Mouse (Mus musculus) adrenal gland, postnatal 36 days (tissue): ENCODE results near the gene Cnppd1. TPM values are rescaled to one million over a fixed set of nuclear protein-coding genes. Genes with fewer than 3 reads are reported as not detected.

ENCODE experiments used
- DNase-seq, 2 experiments: peaks; one replicate each; pipeline ENCODE4 v3.0.0; 2021; ENCODE audit warnings: mixed read lengths in 1 of 2
- long read RNA-seq, 2 experiments: library from polyadenylated mRNA; stranded (forward); transcript quantifications; one replicate each; pipeline ENCODE4 v2.0.0; 2021; ENCODE audit warnings: borderline sequencing depth in 2 of 2
- total RNA-seq, 2 experiments: library from RNA; stranded (reverse); gene quantifications; 2 replicates each; pipeline ENCODE4 v1.2.3; 2021

Gene Cnppd1
- 10 to 100 TPM; 38.0 TPM for total RNA-seq
- long read RNA-seq, experiment 1, transcript Cnppd1-208 (8 exons, 2,062 nt): major isoform, 10 of 35 reads
- long read RNA-seq, experiment 1, transcript Cnppd1-202 (9 exons, 3,669 nt): minor isoform, 9 of 35 reads
- long read RNA-seq, experiment 1, partial matches to known transcripts: 3 of 35 reads
- long read RNA-seq, experiment 1, other reads (novel, unspliced or antisense): 11 of 35 reads
- long read RNA-seq, experiment 2, transcript Cnppd1-208 (8 exons, 2,062 nt): major isoform, 6 of 19 reads
- long read RNA-seq, experiment 2, partial matches to known transcripts: 3 of 19 reads
- long read RNA-seq, experiment 2, other reads (novel, unspliced or antisense): 5 of 19 reads

DNA sequence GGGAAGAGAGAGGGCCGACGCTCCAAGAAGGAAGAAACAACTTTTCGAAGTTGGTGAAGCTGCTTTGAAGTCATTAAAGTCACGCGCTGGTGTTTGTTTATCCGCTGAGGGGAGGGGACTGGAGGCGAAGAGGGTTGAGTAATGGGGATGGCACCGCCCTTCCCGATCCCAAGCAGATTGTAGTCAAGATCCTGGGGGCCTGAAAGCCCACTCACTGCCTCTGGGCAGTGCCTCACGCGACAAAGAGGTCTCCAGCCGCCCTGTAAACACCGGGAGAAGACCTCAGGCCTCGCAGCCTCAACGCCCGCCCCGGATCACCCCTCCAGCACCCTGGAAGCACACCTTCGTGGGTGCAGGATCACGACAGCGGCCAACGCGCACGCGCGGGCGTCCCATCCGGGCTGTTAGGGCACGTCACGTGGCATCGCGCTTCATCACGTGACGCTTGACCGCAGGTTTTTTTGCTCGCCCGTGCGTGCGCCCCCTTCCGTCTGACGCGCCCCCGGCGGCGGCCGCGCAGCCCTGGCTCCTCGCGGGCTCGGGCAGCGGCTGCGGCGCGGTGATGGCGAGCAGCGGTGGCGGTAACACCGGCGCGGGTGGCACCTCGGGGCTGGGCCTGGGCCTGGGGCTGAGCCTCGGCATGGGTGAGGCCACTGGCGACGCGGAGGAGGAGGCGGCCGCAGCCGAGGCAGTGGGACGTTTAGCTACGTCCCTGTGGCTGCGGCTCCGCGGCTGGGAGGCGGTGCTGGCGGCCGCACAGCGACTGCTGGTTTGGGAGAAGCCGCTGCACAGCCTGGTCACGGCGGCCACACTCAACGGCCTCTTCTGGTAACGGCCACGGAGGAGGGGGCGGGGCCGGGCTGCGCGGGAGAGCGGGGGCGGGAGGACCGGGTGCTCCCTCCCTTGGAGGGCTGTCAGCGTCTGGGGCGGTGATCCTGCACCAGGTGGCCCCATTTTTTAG, at the start of gene Cnppd1, which contains the start of gene Retreg2:
TSS of gene Cnppd1 (minus strand) at position 411 of the 961 bp plus-strand sequence.
TSS of gene Retreg2 (plus strand) at position 478 of the 961 bp plus-strand sequence.
- DNase-seq: peak; percentile 97 to 98

DNA sequence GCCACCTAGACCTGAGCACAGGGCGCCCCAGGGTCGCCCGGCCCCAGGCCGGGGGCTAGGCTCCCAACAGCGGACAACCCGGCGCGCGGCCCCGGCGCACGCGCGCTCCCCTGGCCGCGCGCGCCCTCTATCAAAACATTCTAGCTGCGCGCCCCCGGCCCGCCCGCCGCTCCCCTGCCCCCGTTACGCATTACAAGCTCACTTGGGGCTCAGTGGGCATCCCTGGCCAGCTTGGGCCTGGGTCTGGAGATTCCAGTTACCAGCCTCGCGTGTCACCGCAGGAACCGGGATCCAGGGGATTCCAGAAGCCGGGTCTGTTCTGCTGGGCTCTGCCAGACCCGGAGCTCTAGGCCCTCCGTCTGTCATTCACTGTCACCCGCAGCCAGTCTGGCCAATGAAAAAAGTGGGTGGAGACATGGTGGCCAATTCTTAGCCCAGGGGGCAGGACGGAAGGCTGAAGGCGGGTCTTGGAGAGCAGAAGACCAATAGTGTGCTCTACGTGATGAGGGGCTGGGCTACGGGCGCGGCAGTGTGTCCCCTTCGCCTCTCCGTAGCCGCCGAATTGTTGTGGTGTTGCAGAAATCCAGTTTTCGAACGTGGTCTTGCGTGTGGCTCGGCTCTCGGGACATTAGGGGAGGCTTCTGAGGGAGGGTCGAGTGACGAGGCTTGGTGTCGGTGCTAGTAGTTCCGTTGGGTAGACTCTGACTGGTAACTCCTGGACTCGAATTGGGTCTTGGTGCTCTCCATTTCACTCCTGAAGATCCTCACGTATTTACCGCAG, 49.3 kb upstream of the Cnppd1 start, which contains the start of the genes Ankzf1 and Atg9a:
TSS of gene Ankzf1 (plus strand) at position 530 of the 781 bp plus-strand sequence.
TSS of gene Atg9a (minus strand) at position 575 of the 781 bp plus-strand sequence.
- DNase-seq: peak; percentile 95 to 96

DNA sequence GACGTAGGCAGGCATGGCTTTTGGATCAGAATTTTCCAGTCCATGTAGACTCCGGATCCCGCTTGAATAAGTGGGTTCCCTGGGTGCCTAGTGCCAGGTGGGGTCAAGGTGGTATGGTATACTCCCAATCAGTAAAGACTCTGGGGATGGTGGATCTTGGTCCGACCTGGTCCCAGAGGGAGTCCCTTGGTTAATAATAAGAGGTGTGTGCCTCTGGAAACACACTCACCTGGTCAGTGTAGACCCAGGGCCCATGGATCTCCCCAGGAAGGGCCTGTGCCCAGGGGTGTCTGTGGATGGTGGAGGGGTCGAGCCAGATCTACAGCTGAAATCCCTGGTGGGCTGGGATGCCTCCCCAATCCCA, 48.7 kb upstream of the Cnppd1 start:
- DNase-seq: no peak

DNA sequence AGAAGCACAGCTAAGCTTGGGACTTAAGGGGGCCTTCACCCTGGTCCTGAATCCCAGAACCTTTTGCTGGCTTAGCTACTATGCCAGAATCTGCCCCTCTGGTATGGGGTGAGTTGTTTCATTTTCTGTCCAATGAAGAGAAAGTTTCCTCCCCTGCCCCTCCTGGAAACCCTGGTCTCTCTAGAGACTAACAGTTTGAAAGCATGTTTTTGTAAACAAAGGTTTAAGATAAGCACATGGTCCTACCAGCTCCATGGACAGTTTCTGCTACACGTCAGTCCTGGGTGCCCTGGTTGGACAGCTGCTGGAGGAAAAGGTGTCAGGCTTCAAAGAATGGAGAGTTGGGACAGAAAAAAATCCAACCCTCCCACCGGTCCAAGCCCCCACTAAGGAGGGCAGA, 48.1 kb upstream of the Cnppd1 start:
- DNase-seq: no peak

DNA sequence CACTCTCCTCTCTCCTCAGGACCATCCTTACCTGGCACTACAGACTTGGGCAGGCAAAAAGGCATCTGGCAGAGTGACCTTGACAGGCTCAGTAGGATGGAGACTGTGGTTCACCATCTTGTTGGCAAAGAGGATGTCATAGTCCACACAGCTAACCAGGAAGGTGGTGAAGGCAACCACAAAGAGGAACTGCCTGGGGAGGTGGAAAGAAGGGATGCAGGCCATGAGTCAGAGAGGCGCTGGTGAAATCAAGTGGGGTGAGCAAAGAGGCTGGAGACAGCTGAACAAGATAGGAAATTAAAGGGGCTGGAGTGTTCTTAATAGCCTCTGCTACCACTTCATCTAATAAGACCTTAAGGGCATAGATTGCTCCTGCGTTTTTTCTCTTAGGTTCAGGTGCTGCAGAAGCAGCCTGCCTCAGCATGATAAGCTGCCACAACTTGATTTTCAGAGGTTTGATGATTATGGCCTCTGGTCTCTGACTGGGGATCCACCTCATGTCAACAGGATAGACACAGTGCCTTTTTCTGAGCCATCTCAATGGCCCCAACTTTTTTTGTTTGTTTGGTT, 45.5 kb upstream of the Cnppd1 start:
- DNase-seq: no peak

DNA sequence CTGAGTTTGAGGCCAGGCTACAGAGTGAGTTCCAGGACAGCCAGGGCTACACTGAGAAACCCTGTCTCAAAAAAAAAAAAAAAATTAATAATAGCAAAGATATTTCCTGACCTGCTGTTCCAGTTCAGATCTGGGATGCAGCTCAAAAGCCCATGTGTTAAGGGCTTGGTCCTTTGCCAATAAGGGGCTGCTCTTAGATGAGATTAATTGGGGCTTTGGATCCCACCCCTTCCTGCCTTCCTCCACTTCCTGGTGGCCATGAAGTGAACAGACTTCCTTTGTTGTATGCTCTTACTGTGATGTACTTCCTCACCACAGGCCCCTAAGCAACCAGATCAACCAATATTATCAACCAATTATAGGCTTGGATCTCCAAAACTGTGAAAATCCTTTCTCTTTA, 44.6 kb upstream of the Cnppd1 start:
- no peak for DNase-seq

DNA sequence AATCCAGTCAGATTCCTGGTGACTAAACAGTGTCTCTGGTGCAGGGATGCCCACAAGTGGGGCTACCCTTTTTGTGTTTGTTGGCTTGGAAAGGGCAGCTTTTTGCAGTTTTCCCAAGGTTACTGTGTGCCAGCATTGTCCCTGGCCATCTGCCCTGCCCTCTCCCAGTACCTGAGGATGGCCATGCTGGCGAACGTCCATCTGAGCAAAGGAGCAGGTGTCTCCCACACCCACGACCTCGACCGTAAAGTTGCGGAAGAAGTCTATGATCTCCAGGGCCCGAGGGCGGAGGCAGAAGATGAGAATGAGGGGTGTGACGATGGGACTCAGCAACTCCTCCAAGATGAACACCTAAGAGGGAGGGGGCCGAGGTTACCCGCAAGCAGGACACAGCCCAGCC, 43.0 kb upstream of the Cnppd1 start:
- DNase-seq: no peak

DNA sequence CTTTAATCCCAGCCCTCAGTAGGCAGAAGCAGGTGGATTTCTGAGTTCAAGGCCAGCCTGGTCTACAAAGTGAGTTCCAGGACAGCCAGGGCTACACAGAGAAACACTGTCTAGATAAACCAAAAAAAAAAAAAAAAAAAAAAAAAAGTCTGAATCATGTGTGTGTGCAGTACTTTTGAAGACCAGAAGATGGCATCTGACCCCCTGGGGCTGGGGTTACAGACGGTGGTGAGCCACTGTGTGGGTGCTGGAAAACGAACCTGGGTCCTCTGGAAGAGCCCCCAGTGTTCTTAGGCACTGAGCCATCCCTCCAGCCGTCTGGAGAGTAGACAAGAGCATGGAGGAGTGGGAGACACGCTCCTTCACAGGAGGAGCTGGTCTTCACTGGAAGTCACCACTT, 39.6 kb upstream of the Cnppd1 start:
- no peak for DNase-seq

DNA sequence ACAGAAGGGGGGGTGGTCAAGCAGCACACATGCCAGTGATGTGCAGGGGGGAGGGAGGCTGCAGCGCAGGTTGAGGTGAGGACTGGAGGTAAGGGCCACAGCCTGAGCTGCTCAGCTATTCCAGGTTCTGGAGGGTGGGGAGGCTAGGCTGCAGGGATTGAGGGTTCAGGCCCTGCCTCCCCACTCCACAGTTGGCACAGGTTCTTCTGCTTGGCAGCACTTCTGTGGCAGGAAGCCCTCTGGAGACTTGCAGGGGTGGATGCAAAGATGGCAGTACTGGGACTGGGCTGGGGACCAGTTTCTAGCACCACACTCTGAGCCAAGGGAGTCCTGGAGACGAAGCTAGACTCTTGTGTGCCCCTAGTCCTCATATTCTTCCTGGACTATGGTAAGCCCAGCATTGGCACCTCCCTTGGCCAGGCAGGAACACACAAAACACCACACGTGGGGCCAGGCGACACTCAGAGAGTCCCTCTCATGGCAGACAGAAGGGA, 38.9 kb upstream of the Cnppd1 start:
- DNase-seq: no peak

DNA sequence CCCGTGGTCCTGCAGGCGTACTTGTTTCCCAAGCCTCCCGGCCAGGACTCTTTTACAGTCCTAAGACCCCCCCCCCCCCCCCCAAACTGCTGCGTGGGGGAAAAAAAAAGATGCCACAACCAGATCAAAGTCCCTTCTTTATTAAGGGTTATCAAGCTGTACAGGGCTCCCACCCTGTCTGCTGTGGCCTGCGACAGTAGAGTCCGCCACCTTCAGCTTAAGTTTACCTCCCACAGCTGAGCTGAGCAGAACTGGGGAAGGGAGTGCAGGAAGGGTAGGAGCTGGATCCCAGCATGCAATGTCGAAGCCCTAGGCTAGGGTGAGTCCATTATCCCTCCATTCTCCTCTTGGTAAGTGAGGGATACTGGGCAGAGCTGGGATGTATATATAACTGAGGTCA, 38.2 kb upstream of the Cnppd1 start:
- DNase-seq: no peak

DNA sequence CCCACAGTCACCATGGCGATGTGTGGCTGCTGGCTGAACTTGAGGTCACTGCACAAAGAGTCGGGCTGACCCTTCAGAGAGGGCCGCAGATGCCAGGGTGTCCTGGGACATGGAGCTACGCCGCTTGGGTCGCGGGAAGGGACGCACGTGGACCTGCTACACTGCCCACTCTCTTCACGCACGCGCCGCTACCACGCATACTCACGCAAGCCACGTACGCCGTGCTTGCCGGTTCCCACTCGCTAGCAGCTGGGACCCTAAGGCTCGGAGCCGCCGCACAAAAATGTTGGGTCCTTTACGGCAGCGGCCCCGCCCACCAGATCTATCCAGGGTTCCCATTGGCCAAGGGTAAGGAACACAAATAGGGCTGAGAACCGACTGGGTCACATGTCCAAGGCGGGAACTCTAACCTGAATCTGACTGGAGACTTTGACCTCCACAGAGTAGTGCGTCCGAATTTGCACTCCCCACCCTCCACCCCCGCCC, 37.6 kb upstream of the Cnppd1 start, which contains the start of gene Abcb6:
TSS of gene Abcb6 (minus strand) at position 288 of the 486 bp plus-strand sequence.
- peak; percentile 90 to 93 for DNase-seq

DNA sequence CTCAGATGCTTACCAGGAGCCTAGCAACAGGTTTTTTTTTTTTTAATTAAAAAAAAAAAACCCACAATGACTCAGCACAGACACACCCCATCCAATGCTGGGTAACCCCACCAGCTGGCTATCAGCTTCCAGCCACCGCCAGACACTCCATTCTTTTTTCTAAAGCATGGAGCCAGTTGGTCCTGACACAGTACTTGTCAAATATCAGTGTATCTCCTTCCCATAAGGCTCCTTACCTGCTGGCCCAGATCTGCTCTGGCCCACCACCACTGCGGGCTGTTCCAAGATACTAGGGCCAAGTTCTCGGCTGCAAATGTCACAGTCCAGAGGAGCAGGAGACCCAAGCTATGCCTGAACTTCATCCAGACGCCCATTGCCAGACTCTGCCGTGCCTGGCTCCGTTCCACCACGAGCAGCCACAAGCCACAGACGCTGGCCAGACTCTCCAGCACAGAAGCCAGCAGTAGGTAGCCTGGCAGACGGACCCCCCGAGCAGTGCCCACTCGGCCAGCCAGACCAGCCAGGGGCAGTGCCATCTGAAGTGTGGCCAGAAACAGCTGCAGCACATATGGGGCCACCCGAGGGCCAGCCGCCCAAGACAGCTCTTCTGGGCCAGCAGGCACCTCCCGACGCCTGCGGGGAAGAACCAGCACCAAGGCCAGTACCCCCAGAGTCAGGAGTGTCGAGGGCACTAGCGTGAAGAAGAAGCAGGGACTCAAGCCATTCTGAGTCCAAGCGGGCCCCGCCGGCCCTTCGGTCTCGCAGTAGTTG, 37.0 kb upstream of the Cnppd1 start:
- peak; percentile 42 to 66 for DNase-seq

DNA sequence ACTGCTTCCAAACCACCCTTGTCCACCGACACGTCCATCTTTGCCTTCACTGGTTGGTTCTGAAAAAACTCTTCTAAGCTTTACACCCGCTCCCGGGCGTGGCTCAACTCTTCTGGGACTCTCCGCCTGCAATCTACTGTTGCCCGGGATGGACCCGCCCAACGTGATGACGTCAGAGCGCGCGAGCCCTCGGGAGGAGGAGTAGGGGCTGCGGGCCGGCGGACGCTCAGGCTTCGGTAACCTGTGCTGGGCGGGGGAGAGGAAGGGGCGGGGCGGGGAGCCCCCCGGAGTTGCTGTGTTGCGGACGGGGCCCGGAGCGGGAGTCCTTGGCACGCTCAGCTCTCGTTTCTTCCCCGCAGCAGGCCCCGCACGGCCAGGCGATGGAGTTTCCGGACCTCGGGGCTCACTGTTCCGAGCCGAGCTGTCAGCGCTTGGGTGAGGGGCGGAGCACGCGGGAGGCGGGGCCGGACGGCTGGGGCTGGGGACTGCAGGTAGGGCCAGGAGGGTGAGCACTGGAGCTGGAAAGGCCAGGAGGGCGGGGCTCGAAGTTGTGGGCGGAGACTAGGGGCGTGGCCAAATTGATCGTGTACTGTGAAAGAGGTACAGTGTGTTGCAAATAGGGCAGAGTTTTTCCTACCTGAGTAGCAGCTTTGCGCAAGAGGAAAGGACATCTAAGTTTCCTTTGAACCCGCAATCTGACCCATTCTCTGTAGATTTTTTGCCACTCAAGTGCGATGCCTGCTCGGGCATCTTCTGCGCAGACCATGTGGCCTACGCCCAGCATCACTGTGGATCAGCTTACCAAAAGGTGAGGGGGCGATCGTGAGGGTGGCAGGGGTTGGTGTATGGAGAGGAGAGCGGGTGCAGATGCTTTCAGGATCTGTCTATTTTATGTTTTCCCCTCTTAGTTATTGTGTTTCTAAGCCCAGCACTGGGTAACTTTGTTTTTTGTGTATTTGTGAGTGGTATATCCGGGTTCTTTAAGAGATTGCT, 26.3 kb upstream of the Cnppd1 start, which contains the start of gene Zfand2b:
TSS of gene Zfand2b (plus strand) at position 175 of the 993 bp plus-strand sequence.
- peak; percentile 99 for DNase-seq

DNA sequence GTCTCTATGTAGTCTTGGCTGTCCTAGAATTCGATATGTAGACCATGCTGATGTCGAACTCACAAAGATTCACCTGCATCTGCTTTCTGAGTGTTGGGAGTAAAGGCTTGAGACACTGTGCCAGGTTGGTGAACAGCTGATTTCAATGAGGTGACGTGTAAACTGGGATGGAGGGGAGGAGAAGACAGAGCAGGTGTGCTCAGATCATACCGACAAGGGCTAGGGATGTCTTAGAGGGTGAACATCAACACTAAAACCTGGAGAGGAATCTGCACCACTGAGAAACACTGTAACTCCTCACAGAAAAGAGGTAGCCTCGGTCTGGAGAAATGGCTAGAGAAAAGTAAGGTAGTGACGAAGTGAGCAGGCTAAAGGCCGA, 25.6 kb upstream of the Cnppd1 start:
- no peak for DNase-seq

DNA sequence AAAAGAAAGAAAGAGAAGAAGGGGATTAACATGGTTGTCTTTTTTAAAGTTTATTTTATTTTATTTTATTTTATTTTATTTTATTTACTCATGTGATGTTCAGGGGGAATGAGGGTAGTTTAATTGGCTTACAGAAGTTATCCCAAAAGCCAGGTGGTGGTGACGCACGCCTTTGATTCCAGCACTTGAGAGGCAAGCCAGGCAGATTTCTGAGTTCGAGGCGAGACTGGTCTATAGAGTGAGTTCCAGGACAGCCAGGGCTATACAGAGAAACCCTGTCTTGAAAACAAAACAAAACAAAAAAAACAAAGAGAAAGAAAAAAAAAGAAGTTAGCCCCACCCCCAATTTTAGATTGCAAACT, 17.7 kb upstream of the Cnppd1 start:
- no peak for DNase-seq

DNA sequence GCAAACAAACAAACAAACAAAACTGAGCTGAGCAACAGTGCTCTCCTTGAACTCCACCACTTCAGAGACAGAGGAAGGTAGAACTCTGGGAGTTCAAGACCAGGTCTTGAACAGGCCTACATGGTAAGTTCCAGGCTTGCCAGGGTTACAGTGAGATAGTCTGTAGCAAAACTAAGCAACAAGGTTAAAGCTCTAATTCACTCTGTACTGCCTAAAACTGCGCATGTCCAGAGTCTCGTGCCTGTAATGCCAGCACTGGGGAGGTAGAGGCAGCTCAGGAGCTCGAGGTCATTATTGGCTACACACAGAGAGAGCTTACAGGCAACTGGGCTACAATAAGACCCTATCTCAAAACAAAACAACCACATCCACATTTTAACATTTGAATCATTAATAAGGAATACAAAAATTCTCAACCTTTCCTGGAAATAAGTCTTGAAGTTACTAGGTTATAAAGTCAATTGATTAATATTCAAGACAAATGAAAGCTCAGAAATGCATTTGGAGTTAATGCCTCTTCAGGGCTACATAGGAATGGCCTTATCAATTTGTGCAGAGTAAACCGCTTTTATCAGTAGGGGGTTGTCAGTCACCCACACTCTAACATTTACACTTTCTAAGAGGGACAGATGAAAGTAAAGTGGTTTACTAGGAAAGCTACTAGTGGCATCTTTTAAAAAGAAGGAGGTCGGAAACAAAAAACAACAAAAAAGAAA, 17.2 kb upstream of the Cnppd1 start:
- DNase-seq: no peak

DNA sequence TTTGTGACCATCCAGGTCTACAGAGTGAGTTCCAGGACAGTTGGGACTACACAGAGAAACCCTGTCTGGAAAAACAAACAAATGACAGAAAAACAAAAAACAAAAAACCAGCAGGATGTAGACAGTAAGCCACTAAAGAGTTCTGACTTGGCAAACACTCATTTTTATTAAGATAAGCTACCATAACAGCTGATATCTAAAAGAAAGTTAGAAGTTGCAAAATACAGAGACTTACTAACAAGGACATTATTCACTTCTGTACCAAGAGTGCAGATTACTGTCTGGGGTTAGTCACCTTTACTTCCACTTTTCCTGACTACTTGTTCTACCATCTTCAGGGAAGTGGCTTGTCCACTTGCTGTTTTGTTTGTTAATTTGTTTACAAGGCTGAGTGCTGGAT, 16.5 kb upstream of the Cnppd1 start:
- no peak for DNase-seq

DNA sequence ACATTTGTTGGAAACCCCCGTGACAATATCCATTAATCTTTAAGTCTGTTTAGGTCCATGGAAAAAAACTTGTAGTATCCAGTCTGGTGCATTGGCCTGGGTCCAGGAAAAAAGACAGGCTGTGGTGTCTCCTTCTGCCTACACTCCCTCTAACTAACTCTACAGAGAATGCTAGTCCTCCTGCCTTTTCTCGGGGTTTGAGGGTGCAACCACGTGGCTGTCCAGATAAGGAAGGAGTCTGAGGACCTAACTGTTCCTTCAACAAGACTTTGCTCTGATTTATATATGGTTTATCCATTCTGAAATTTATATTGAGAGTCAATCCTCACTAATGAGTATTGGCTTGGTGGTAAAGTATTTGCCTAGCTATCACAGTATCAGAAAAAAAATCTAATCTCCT, 13.3 kb upstream of the Cnppd1 start:
- DNase-seq: no peak

DNA sequence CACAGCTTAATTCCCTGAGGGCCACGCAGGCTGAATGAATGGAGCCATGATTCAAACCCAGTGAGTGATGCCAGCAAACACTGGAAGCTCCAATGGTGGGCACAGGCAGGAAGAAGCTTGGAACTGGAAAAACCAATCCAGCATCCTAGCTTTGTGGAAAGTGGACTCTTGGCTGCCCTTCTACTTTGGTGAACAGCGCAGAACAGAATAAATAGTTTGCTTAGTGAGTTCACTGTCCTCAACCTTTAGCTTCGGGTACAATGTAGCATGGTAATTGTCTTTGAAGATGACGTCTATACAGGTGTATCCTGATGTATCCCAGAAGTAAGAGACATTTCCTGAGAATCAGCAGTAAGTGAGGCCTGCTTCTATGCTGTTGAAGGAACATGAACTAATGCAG, 6.2 kb upstream of the Cnppd1 start:
- DNase-seq: no peak
